Mouse (Mus musculus) stomach, postnatal 0 days (tissue): ENCODE measurements around the gene Smim17.

Source experiments
- CTCF ChIP-seq: IDR thresholded peaks from 2 replicates; pipeline ENCODE4 v1.5.1; 2016; ENCODE audit warnings: antibody characterized with exemption, low read depth, mild to moderate bottlenecking, moderate library complexity
- EP300 ChIP-seq: optimal IDR thresholded peaks from 2 replicates; pipeline ENCODE3; 2016; ENCODE audit warnings: antibody characterized with exemption

DNA sequence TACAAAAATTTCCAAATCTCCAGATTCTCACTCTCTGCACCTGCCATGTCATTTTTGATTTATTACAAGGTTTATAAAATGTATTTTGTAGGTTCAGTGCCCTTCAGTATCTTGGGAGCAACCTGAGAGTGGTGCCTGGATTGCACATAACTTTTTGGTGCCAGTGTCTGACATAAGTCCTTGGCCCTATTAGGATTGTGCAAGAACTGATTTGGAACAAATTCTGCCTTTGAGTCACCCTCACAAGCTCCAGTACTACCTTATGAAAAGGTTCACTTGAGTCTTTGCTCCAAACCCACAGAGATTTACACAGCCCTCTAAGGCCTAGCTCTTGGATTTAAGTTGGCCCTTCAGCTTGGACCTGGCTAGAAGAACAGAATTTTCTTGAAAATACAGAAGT, 68.4 kb downstream of the Smim17 start, which contains the start of gene Olfr1346:
- no peak for TF ChIP-seq CTCF
- TF ChIP-seq EP300 = no peak
